Mouse (Mus musculus): ENCODE measurements around the gene Gm49711. TPM values are rescaled to one million over a fixed set of nuclear protein-coding genes. Genes with fewer than 3 reads are reported as not detected.

The Gm49711 gene
- total and polyA plus RNA-seq, 2 experiments from 2014 or later: 0.99 TPM; not detected in 1

DNA sequence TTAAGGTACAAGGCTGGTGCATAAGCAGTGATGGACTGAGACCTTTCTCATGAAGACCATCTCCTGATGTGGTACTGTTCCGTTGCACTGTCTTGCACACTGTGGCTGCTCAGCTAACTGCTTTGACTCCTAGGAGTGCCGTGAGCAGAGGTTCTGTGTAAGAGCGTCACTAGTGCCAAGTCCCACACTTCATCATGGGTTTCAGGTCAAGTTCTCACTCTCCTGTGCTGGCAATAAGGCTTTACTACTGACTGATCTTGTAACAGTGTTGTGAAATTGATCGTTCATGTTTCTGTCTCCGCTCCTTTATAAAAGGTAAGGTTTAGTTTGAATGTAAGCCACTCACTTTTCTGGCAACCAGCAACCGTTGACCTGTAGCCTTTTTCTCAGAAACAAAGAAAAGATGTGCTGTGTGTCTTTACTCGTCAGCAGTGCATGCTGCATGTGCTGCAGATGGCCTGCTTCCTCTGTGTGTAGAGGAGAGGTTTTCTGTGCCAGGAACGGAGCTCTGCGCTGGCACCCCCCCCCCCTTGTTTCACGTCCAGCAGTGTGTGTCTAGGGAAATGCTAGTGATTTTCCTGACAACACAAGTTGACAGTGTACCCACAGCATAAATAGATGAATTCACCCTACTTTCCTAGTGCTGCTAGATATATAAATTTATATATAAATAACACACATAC, 25.8 kb downstream of the Gm49711 start:
- no peak for ATAC-seq (ENCODE audit: low FRiP score)
- DNase-seq (ENCODE audit: low spot score): no peak
- Histone ChIP-seq H3K4me3 (ENCODE audit: low read depth, low read length) (no peak overlapping the region), H3K27ac (ENCODE audit: low read depth, low read length) (no peak overlapping the region), H3K36me3 (ENCODE audit: insufficient read depth, low read length) (no peaks in the 10 kb centered on the region), H3K9me3 (ENCODE audit: low read length) (no peaks in the 10 kb centered on the region), H3K4me2 (ENCODE audit: low read depth, low read length, poor library complexity, severe bottlenecking) (no peak overlapping the region), H3K27me3 (ENCODE audit: insufficient read depth, low read length) (no peaks in the 10 kb centered on the region), H3K4me1 (ENCODE audit: insufficient read depth, low read length) (no peaks in the 10 kb centered on the region), H3K9ac (replicated peaks; ENCODE audit: low read length, poor library complexity, severe bottlenecking) (no peak overlapping the region)
- no peak for TF ChIP-seq CTCF (IDR thresholded peaks at IDR 0.05)
- WGBS: 78% methylated on average over 10 of the region's 10 CpGs

DNA sequence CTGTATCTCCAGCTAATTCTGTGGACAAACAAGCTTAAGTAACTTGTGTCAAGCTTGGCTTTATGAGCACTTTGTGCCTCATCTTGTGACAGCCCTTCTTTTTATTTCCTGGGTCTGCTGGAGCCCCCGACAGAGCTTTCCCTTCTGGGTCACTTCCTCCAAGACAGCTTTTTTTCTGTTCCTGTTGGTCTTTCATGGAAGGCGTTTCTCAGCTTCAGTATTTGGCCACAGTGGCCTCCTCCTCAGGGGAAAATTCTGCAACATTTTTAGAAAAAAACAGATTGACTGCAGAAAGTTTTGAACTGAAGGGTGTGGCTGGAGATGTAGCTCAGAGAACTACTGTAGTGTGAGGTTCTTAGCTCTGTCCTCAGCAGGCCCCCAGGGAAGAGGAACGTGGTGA, 31.1 kb downstream of the Gm49711 start:
- H3K4me2 ChIP-seq (ENCODE audit: low read depth, low read length, poor library complexity, severe bottlenecking): no peak overlapping the region
- H3K36me3 ChIP-seq (ENCODE audit: insufficient read depth, low read length): no peaks in the 10 kb centered on the region
- no peaks in the 10 kb centered on the region for H3K4me1 ChIP-seq (ENCODE audit: insufficient read depth, low read length)
- no peak for DNase-seq (ENCODE audit: low spot score)
- H3K27me3 ChIP-seq (ENCODE audit: insufficient read depth, low read length): no peaks in the 10 kb centered on the region
- no peak overlapping the region for H3K9ac ChIP-seq (replicated peaks; ENCODE audit: low read length, poor library complexity, severe bottlenecking)
- WGBS: 70% methylated on average over 3 of the region's 3 CpGs
- H3K4me3 ChIP-seq (ENCODE audit: low read depth, low read length): no peak overlapping the region
- H3K27ac ChIP-seq (ENCODE audit: low read depth, low read length): no peak overlapping the region
- ATAC-seq (ENCODE audit: low FRiP score): no peak
- no peak for TF ChIP-seq CTCF (IDR thresholded peaks at IDR 0.05)
- no peaks in the 10 kb centered on the region for H3K9me3 ChIP-seq (ENCODE audit: low read length)

DNA sequence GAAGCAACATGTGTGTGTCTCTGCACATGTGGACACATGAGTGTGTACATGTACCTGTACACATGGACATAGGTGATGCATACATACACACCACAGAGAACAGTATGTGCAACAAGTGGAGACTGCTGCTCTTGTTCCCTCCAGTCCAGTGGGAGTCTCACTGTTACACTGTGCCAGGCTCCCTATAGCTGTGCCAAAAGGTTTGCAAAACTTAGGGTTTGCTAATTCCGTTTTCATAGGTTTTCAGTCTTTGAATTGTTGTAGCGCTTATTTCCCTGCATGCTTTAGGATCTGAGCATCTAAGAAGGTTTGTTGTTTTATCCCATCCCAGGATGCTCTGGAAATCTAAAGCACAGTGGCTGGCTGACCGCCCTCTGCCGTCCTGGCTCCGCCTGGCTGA, 33.8 kb downstream of the Gm49711 start:
- Histone ChIP-seq H3K4me3 (ENCODE audit: low read depth, low read length) (no peak overlapping the region), H3K4me1 (ENCODE audit: insufficient read depth, low read length) (no peaks in the 10 kb centered on the region), H3K36me3 (ENCODE audit: insufficient read depth, low read length) (no peaks in the 10 kb centered on the region), H3K27ac (ENCODE audit: low read depth, low read length) (no peak overlapping the region), H3K9ac (replicated peaks; ENCODE audit: low read length, poor library complexity, severe bottlenecking) (no peak overlapping the region), H3K9me3 (ENCODE audit: low read length) (no peaks in the 10 kb centered on the region), H3K4me2 (ENCODE audit: low read depth, low read length, poor library complexity, severe bottlenecking) (no peak overlapping the region), H3K27me3 (ENCODE audit: insufficient read depth, low read length) (no peaks in the 10 kb centered on the region)
- WGBS: 45% methylated on average over 5 of the region's 5 CpGs
- no peak for DNase-seq (ENCODE audit: low spot score)
- no peak for ATAC-seq (ENCODE audit: low FRiP score)
- no peak for TF ChIP-seq CTCF (IDR thresholded peaks at IDR 0.05)

DNA sequence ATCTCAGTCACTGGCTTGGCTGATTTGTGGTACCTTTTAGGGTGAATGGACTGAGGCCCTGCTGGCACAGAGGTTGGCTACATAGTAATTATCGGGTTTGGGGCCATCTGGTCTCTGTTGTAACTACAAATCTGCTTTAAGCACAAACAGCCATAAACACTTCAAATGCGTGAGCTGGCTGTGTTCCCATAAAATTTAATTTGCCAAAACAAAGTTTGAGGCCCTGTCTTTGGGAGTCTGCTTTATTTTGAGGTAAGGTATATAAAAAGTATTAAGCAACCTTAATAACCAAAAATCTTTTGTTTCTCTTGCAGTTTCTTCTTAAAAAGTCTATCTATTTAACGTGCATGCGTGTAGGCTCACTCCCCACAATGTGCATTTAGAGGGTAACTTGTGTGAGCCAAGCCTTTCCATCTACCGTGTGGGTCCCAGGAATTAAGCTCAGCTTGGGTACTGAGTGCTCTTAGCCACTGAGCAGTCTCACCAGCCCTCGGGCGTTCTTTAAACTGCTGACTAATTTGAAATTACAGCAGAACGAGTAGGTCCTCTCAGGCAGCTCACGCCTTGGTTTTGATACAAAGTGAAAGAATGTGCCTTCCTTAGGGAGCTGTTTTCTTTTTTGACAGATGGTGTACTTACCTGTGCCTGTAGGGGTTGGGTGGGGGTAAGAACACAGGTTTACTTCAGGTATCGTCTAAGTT, 40.4 kb downstream of the Gm49711 start:
- Histone ChIP-seq H3K27ac (ENCODE audit: low read depth, low read length) (no peak overlapping the region; the same call in 1 of the 2 replicates), H3K4me1 (ENCODE audit: insufficient read depth, low read length) (no peaks in the 10 kb centered on the region), H3K27me3 (ENCODE audit: insufficient read depth, low read length) (no peaks in the 10 kb centered on the region), H3K4me3 (ENCODE audit: low read depth, low read length) (no peak overlapping the region), H3K4me2 (ENCODE audit: low read depth, low read length, poor library complexity, severe bottlenecking) (no peak overlapping the region), H3K9ac (replicated peaks; ENCODE audit: low read length, poor library complexity, severe bottlenecking) (no peak overlapping the region), H3K36me3 (ENCODE audit: insufficient read depth, low read length) (peaks cover 7% of the 10 kb centered on the region; the same call in 1 of the 2 replicates), H3K9me3 (ENCODE audit: low read length) (no peaks in the 10 kb centered on the region)
- 76% methylated on average over 10 of the region's 10 CpGs for WGBS
- no peak for TF ChIP-seq CTCF (IDR thresholded peaks at IDR 0.05)
- no peak for ATAC-seq (ENCODE audit: low FRiP score)
- peak; percentile 26 for DNase-seq (ENCODE audit: low spot score)

DNA sequence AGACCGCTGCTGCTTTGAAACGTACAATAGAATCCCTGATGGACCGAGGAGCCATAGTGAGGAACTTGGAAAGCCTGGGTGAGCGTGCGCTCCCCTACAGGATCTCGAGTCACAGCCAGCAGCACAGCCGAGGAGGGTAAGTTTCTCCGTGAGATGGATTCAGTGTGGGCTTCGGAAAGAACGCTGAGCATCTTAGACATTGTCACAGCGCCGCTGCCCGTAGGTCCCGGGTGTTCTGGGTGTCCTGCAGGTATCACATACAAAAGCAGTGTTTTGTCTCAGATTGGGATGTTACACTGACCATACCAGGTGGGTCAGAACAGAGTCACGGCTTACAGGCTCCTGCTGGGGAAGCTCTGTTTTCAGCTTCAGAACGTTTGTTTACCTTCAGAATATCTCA, 41.5 kb downstream of the Gm49711 start:
- H3K27me3 ChIP-seq (ENCODE audit: insufficient read depth, low read length): no peaks in the 10 kb centered on the region
- WGBS: 84% methylated on average over 16 of the region's 16 CpGs
- H3K4me2 ChIP-seq (ENCODE audit: low read depth, low read length, poor library complexity, severe bottlenecking): no peak overlapping the region
- no peak for TF ChIP-seq CTCF (IDR thresholded peaks at IDR 0.05)
- 0 out of 2 replicates have a peak overlapping the region, but pooled peaks have one; percentile 51 for H3K27ac ChIP-seq (ENCODE audit: low read depth, low read length)
- no peak overlapping the region for H3K4me3 ChIP-seq (ENCODE audit: low read depth, low read length)
- no peak overlapping the region for H3K9ac ChIP-seq (replicated peaks; ENCODE audit: low read length, poor library complexity, severe bottlenecking)
- no peaks in the 10 kb centered on the region for H3K9me3 ChIP-seq (ENCODE audit: low read length)
- no peaks in the 10 kb centered on the region for H3K4me1 ChIP-seq (ENCODE audit: insufficient read depth, low read length)
- no peak for DNase-seq (ENCODE audit: low spot score)
- H3K36me3 ChIP-seq (ENCODE audit: insufficient read depth, low read length): peaks cover 7% of the 10 kb centered on the region; the same call in 1 of the 2 replicates
- no peak for ATAC-seq (ENCODE audit: low FRiP score)

DNA sequence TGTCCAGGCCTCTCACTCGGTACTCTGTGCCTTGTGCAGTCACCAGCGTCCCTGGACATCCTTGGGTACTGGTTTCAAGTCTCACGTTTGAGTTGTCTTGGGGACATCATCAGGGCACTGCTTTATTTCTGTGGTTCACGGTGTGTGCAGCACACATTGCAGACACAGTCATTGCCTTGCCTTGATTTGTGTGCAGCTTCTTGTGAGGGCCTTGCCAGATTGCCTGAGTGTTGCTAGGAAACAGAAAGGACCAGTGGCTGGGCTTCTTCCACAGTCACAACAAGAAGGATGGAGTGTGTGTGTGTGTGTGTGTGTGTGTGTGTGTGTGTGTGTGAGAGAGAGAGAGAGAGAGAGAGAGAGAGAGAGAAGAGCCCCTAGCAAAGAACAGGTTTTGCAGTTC, 42.0 kb downstream of the Gm49711 start:
- H3K4me2 ChIP-seq (ENCODE audit: low read depth, low read length, poor library complexity, severe bottlenecking): no peak overlapping the region
- H3K27me3 ChIP-seq (ENCODE audit: insufficient read depth, low read length): no peaks in the 10 kb centered on the region
- no peak for TF ChIP-seq CTCF (IDR thresholded peaks at IDR 0.05)
- H3K27ac ChIP-seq (ENCODE audit: low read depth, low read length): 0 out of 2 replicates have a peak overlapping the region, but pooled peaks have one; percentile 51
- H3K9ac ChIP-seq (replicated peaks; ENCODE audit: low read length, poor library complexity, severe bottlenecking): no peak overlapping the region
- WGBS: 71% methylated on average over 4 of the region's 4 CpGs
- no peaks in the 10 kb centered on the region for H3K9me3 ChIP-seq (ENCODE audit: low read length)
- ATAC-seq (ENCODE audit: low FRiP score): no peak
- peaks cover 7% of the 10 kb centered on the region; the same call in 1 of the 2 replicates for H3K36me3 ChIP-seq (ENCODE audit: insufficient read depth, low read length)
- peak; percentile 66 for DNase-seq (ENCODE audit: low spot score)
- no peaks in the 10 kb centered on the region for H3K4me1 ChIP-seq (ENCODE audit: insufficient read depth, low read length)
- H3K4me3 ChIP-seq (ENCODE audit: low read depth, low read length): no peak overlapping the region

Measured in midbrain, postnatal 0 days (tissue).